Comparison of ENCODE assay signal across 11 mouse cellular contexts in the genomic region with DNA sequence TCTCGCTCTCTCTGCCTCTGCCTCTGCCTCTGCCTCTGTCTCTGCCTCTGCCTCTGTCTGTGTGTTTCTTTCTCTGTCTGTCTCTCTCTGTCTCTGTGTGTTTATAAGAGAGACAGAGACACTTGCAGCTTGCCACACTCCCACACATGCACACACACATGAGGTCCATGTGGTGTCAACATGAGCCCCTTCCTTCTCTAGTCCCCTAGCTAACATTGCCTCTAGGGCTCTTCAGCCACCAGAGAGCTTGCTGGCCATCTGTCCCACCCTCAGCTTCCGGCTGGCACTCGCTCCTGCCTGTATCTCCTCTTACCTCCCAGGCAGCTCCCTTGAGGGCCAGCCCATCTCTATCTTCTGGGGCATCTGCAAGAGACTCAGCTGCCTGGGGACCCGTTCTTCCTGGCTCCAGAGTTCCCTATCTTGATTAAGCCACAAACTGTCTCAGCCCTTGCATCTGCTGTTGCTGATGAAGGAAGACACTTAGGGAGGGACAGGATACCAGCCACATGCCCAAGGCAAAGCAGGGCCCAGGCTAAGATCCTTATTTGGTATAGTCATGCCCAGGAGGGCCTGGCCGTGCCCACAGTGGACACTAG.
DNase-seq lines count a peak whose midpoint lies in the region; ATAC-seq lines count a peak whose summit lies in the region.
"Had no signal": no experiment of that assay in that cellular context is flagged by ENCODE, and none has a peak within 500 bp of the region (broad histone marks: within the 10 kb centered on the region; RNA-seq: fewer than 3 reads in every experiment).

No protein-coding gene starts in this region.

- H3K4me1 ChIP-seq in forebrain, embryonic 12.5 days: peaks cover 47% of the 10 kb centered on the region
- peaks cover 26% of the 10 kb centered on the region for H3K4me1 ChIP-seq in forebrain, embryonic 11.5 days (replicated peaks; ENCODE audit: control insufficient read depth, insufficient read depth, low read length)
- peaks cover 17% of the 10 kb centered on the region for H3K4me1 ChIP-seq in embryonic facial prominence, embryonic 11.5 days (ENCODE audit: control insufficient read depth, insufficient read depth, low read length)
- H3K4me1 ChIP-seq in liver, embryonic 13.5 days (replicated peaks): peaks cover 74% of the 10 kb centered on the region

- 74% methylated on average over 5 of the region's 5 CpGs for WGBS in forebrain, embryonic 12.5 days
- 72% methylated on average over 5 of the region's 5 CpGs for WGBS in forebrain, embryonic 11.5 days
- 61% methylated on average over 5 of the region's 5 CpGs for WGBS in embryonic facial prominence, embryonic 11.5 days
- 24% methylated on average over 5 of the region's 5 CpGs for whole genome bisulfite sequencing in liver, embryonic 13.5 days (ENCODE audit: insufficient replicate concordance)

- no peaks in the 10 kb centered on the region for H3K36me3 ChIP-seq in forebrain, embryonic 12.5 days (replicated peaks)
- H3K36me3 ChIP-seq in forebrain, embryonic 11.5 days (ENCODE audit: control insufficient read depth, insufficient read depth, low read length): no peaks in the 10 kb centered on the region
- no peaks in the 10 kb centered on the region for H3K36me3 ChIP-seq in embryonic facial prominence, embryonic 11.5 days (replicated peaks; ENCODE audit: control insufficient read depth, insufficient read depth, low read depth, low read length)
- H3K36me3 ChIP-seq in liver, embryonic 13.5 days: no peaks in the 10 kb centered on the region
- H3K36me3 ChIP-seq: lung, embryonic 15.5 days had no signal

- no peak overlapping the region for H3K4me2 ChIP-seq in forebrain, embryonic 12.5 days
- no peak overlapping the region for H3K4me2 ChIP-seq in forebrain, embryonic 11.5 days (ENCODE audit: low read depth, low read length, severe bottlenecking)
- no peak overlapping the region for H3K4me2 ChIP-seq in embryonic facial prominence, embryonic 11.5 days (ENCODE audit: low read depth, low read length)
- 0 out of 2 replicates have a peak overlapping the region, but pooled peaks have one; percentile 10 for H3K4me2 ChIP-seq in liver, embryonic 13.5 days
- H3K4me2 ChIP-seq: lung, embryonic 15.5 days had no signal

- H3K27me3 ChIP-seq in forebrain, embryonic 12.5 days: peaks cover 6% of the 10 kb centered on the region; the same call in 1 of the 2 replicates
- H3K27me3 ChIP-seq in forebrain, embryonic 11.5 days (ENCODE audit: control insufficient read depth, insufficient read depth, low read length): no peaks in the 10 kb centered on the region; the same call in none of the 2 replicates
- no peaks in the 10 kb centered on the region for H3K27me3 ChIP-seq in embryonic facial prominence, embryonic 11.5 days (ENCODE audit: control insufficient read depth, insufficient read depth, low read length)
- H3K27me3 ChIP-seq in liver, embryonic 13.5 days: 0 out of 2 replicates have a peak, but pooled peaks cover 3% of the 10 kb centered on the region
- H3K27me3 ChIP-seq: lung, embryonic 15.5 days; Patski had no signal

- H3K4me3 ChIP-seq in forebrain, embryonic 12.5 days (replicated peaks): no peak overlapping the region
- no peak overlapping the region for H3K4me3 ChIP-seq in forebrain, embryonic 11.5 days (ENCODE audit: low read depth, low read length)
- H3K4me3 ChIP-seq in embryonic facial prominence, embryonic 11.5 days (ENCODE audit: low read depth, low read length): no peak overlapping the region
- H3K4me3 ChIP-seq in liver, embryonic 13.5 days (replicated peaks): no peak overlapping the region
- H3K4me3 ChIP-seq: lung, embryonic 15.5 days had no signal

- H3K9me3 ChIP-seq in forebrain, embryonic 12.5 days: no peaks in the 10 kb centered on the region
- no peaks in the 10 kb centered on the region for H3K9me3 ChIP-seq in forebrain, embryonic 11.5 days (ENCODE audit: control insufficient read depth, low read length)
- no peaks in the 10 kb centered on the region for H3K9me3 ChIP-seq in embryonic facial prominence, embryonic 11.5 days (replicated peaks; ENCODE audit: control insufficient read depth, low read length)
- no peaks in the 10 kb centered on the region for H3K9me3 ChIP-seq in liver, embryonic 13.5 days (replicated peaks)
- H3K9me3 ChIP-seq: lung, embryonic 15.5 days had no signal

- DNase-seq in forebrain, embryonic 11.5 days (ENCODE audit: low spot score): no peak
- DNase-seq in lung, postnatal 36 days: peak; percentile 50
- DNase-seq in lung, postnatal 25 days (ENCODE audit: low spot score): no peak
- DNase-seq in embryonic facial prominence, embryonic 11.5 days (ENCODE audit: low spot score): no peak
- peak; percentile 62 for DNase-seq in liver, embryonic 13.5 days
- no peak for DNase-seq in right cerebral cortex, postnatal 36 days (ENCODE audit: low spot score in 2 of 2)
- no peak for DNase-seq in spleen, adult 12 weeks (ENCODE audit: low spot score)
- DNase-seq: gastrocnemius, postnatal 10 days had no signal

- no peak for ATAC-seq in forebrain, embryonic 12.5 days (ENCODE audit: low FRiP score)
- ATAC-seq in forebrain, embryonic 11.5 days (replicated peaks; ENCODE audit: low FRiP score): no peak
- no peak for ATAC-seq in embryonic facial prominence, embryonic 11.5 days (replicated peaks; ENCODE audit: insufficient number of reproducible peaks, low FRiP score, low TSS enrichment, low read depth)
- peak; percentile 80 for ATAC-seq in liver, embryonic 13.5 days (ENCODE audit: low read depth)
- ATAC-seq: Patski had no signal

- H3K9ac ChIP-seq in forebrain, embryonic 12.5 days: no peak overlapping the region
- H3K9ac ChIP-seq in forebrain, embryonic 11.5 days (ENCODE audit: low read length): no peak overlapping the region
- no peak overlapping the region for H3K9ac ChIP-seq in embryonic facial prominence, embryonic 11.5 days (replicated peaks; ENCODE audit: low read length)
- H3K9ac ChIP-seq in liver, embryonic 13.5 days: peak overlapping the region; percentile 47; the same call in 1 of the 2 replicates
- H3K9ac ChIP-seq: lung, embryonic 15.5 days had no signal

- H3K27ac ChIP-seq in forebrain, embryonic 12.5 days: peak overlapping the region; percentile 59
- no peak overlapping the region for H3K27ac ChIP-seq in forebrain, embryonic 11.5 days (ENCODE audit: low read depth, low read length)
- H3K27ac ChIP-seq in embryonic facial prominence, embryonic 11.5 days (replicated peaks; ENCODE audit: low read depth, low read length): peak overlapping the region; percentile 24; the same call in 1 of the 2 replicates
- H3K27ac ChIP-seq in liver, embryonic 13.5 days: peak overlapping the region; percentile 82
- H3K27ac ChIP-seq: lung, embryonic 15.5 days had no signal

Comparison
In these comparisons a context has a peak if more than half of its experiments do, and no peak if none do; other contexts are left out.
1. DNase-seq: peak in lung, postnatal 36 days (single experiment) and liver, embryonic 13.5 days (single experiment); none in forebrain, embryonic 11.5 days (single experiment), lung, postnatal 25 days (single experiment), embryonic facial prominence, embryonic 11.5 days (single experiment), right cerebral cortex, postnatal 36 days (0 of 2) and spleen, adult 12 weeks (single experiment).